Mouse (Mus musculus) v-Abl transformed pro-B cells (cell line): ENCODE measurements at regions not wholly inside any gene's neighbourhood (a gene's known extent, or its start where the extent isn't known, plus 50 kb on each side); places are given as distances from the start of the nearest gene placed in this dataset.
"Not testable (repeated sequence)": the region's sequence is repeated elsewhere in the genome, so short reads cannot be mapped to it uniquely, and the experiment has no call there.

Source experiments
- in situ Hi-C, 2 experiments: fragments of 400-800 bp; cut with MboI; formaldehyde crosslinking; loops; one replicate each; pipeline ENCODE4 v1.15.1; 2025; ENCODE audit not compliant: unreplicated experiment in 2 of 2

GRCm38 (mm10) chr16:65629186-65629585 is 66.7 kb upstream of the Chmp2b start:
- in situ Hi-C loops, result no loop called here

GRCm38 (mm10) chr16:65631680-65632079 is 69.2 kb upstream of the Chmp2b start:
- in situ Hi-C loops, result loop anchor here (5.0 to 10.0 kb wide), 2 partner anchors 373 to 376 kb away; no protein-coding TSS in a partner anchor

- in situ Hi-C loops, result not testable (repeated sequence)
These were observed 84.2 kb upstream of the Chmp2b start for GRCm38 (mm10) chr16:65646741-65647140.

GRCm38 (mm10) chr16:65649061-65649460 is 86.5 kb upstream of the Chmp2b start:
- in situ Hi-C loops, result no loop called here

GRCm38 (mm10) chr16:65655490-65655889 is 93.0 kb upstream of the Chmp2b start:
- in situ Hi-C loops, result no loop called here

- in situ Hi-C loops, result no loop called here
These were observed 95.3 kb upstream of the Chmp2b start for GRCm38 (mm10) chr16:65657829-65658228.

- in situ Hi-C loops, result no loop called here
These were observed 102.3 kb upstream of the Chmp2b start for GRCm38 (mm10) chr16:65664787-65665186.

GRCm38 (mm10) chr16:65672116-65672515 is 109.6 kb upstream of the Chmp2b start:
- in situ Hi-C loops, result no loop called here

GRCm38 (mm10) chr16:65683089-65683488 is 120.6 kb upstream of the Chmp2b start:
- in situ Hi-C loops, result no loop called here

GRCm38 (mm10) chr16:65683703-65684320 is 121.3 kb upstream of the Chmp2b start:
- in situ Hi-C loops, result no loop called here

- in situ Hi-C loops, result no loop called here
These were observed 121.4 kb upstream of the Vgll3 start for GRCm38 (mm10) chr16:65693626-65694025.

- in situ Hi-C loops, result no loop called here
These were observed 99.4 kb upstream of the Vgll3 start for GRCm38 (mm10) chr16:65715631-65716030.

GRCm38 (mm10) chr16:65718791-65719472 is 96.1 kb upstream of the Vgll3 start:
- in situ Hi-C loops, result no loop called here

- in situ Hi-C loops, result no loop called here
These were observed 94.1 kb upstream of the Vgll3 start for GRCm38 (mm10) chr16:65720953-65721352.

- in situ Hi-C loops, result no loop called here
These were observed 89.3 kb upstream of the Vgll3 start for GRCm38 (mm10) chr16:65725559-65726269.

GRCm38 (mm10) chr16:65726289-65726688 is 88.8 kb upstream of the Vgll3 start:
- in situ Hi-C loops, result no loop called here

GRCm38 (mm10) chr16:65729322-65729721 is 85.7 kb upstream of the Vgll3 start:
- in situ Hi-C loops, result no loop called here

- in situ Hi-C loops, result no loop called here
These were observed 75.4 kb upstream of the Vgll3 start for GRCm38 (mm10) chr16:65739652-65740051.

- in situ Hi-C loops, result no loop called here
These were observed 72.1 kb upstream of the Vgll3 start for GRCm38 (mm10) chr16:65742951-65743350.

- in situ Hi-C loops, result no loop called here
These were observed 59.4 kb upstream of the Vgll3 start for GRCm38 (mm10) chr16:65755667-65756066.
